Mouse (Mus musculus) erythroblast, embryonic 14.5 days (primary cell): ENCODE results near the gene Slc16a4.

ENCODE experiments used
- GATA1 ChIP-seq: IDR thresholded peaks from 2 replicates; pipeline ENCODE4 v1.6.1; 2012; ENCODE audit warnings: low read length, inconsistent platforms, mixed read lengths
- TAL1 ChIP-seq: IDR thresholded peaks from 3 replicates; pipeline ENCODE4 v1.6.1; 2012; ENCODE audit warnings: low read length, inconsistent platforms, mixed read lengths

GRCm38 (mm10) chr3:107290764-107291381, at the start of gene Slc16a4:
- TF ChIP-seq TAL1 (no peak), GATA1 (no peak)
